Mouse (Mus musculus) naive thymus-derived CD4-positive, alpha-beta T cell, adult 2 months (primary cell): ENCODE results near the gene Myh8.
A peak's percentile ranks its signal among the peaks of the same experiment; 100 is the strongest.

ENCODE experiments used
- DNase-seq: peaks from one replicate; pipeline ENCODE4 v3.0.0-alpha.2; 2011; ENCODE audit warnings: low read depth

Myh8 gene

DNA sequence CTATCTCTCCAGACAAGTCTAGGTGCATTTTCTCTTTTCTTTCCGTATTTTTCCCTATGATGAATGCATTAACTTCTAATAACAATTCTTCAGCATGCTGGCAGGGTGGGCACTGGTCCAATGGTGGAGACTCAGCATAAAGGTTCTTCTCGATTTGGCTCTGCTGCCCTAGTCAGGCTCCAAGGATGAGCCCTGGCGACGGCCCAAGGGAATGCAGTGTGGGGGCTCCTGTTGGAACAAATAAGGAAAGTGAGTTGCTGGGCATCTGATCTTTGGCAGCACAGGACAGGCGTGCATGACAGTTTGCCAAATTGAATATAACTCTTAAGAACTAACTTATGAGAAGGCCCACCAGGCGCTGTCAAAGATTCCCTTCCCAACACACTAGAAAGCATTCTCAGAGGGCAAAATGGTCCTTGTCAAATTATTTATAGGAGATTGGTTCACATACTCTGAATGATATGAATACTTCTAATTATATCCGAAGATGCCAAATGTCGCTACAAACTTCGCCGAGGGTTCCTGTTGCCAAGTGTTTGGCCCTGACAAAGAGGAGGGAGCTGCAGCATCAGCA is at the start of gene Myh8:
Gene Myh8, plus strand, starts transcription at position 524 of the 574 bp plus-strand sequence.
- no peak for DNase-seq

DNA sequence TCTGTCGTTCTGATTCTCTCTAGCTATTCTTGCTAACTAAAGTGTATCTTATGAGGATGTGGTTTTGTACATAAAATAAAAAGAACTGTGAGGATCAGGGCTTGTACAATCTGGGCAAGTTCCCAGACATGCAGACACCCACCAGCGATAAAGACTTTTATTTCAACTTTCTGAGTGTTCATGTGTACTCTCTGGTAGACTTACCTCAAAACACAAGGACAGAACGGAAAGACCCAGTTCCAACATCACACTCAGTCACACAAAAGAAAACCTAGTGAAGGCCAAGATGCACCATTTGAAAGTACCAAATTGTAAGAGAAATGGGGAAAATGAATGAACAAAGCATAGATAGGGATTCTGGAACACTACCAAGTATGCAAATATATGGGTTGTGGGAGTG is 48.2 kb upstream of the Myh8 start:
- DNase-seq = no peak

GRCm38 (mm10) chr11:67229166-67229565 is 47.8 kb upstream of the Myh8 start:
- DNase-seq = no peak

GRCm38 (mm10) chr11:67229946-67230345 is 47.0 kb upstream of the Myh8 start:
- DNase-seq = no peak

GRCm38 (mm10) chr11:67235639-67236358 is 41.1 kb upstream of the Myh8 start:
- DNase-seq = no peak

GRCm38 (mm10) chr11:67236799-67237198 is 40.1 kb upstream of the Myh8 start:
- no peak for DNase-seq

- DNase-seq = no peak
Observed at GRCm38 (mm10) chr11:67237481-67238079, 39.3 kb upstream of the Myh8 start, which contains the start of gene Myh4. Gene Myh4, plus strand, starts transcription at chr11:67238029.

DNA sequence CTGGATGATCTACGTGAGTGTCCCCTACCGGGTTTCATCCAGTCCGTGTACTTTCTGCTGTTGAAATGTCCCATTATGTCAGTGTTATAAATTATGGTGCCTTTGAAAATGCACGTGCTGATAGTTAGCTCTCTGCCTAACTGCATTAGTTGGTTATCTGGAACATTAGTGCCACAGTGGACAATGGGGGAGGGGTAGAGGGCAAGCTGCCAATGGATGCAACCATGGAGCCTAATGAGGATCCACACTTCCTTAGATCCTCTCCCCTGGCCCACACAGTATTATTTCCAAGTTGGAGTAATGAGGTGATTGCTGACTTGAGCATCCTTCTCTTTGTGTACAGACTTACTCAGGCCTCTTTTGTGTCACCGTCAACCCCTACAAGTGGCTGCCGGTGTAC is 35.9 kb upstream of the Myh8 start:
- DNase-seq = no peak

DNA sequence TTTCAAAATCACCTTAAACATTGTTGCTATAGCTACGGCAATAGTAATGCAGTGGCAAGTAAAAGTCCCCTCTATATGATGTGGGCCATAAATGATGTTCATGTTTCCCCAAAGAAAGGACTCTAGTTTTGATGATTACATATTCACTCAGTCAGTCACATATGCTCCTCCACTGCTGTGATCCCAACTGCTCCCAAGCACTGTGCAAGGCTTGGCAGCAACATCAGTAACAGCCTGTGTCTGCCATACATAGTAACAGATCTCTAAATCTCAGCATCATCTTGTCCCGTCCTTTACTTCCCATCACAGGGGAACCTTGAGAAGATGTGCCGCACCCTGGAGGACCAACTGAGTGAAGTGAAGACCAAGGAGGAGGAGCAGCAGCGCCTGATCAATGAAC is 23.2 kb upstream of the Myh8 start:
- DNase-seq = no peak

GRCm38 (mm10) chr11:67257048-67257447 is 19.9 kb upstream of the Myh8 start:
- DNase-seq = no peak

DNA sequence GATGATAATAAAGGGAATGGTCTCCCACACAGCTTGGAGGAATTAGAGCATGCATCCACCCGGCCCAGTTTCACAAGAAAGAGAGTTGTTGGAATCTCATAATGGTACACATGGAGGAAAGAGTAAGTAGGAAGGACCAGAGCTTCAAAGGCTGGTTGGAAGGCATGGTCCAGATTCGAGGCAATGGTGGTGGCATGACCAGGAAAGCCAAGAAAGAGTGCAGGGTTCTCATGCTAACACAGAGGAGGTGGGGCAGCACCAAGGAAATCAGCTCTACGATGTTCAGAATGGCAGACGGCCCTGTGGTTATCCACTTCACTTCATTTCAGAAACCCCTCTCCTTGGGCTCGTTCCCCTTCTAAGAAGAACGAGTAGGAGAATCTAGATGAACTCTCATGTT is 16.0 kb upstream of the Myh8 start:
- no peak for DNase-seq

DNA sequence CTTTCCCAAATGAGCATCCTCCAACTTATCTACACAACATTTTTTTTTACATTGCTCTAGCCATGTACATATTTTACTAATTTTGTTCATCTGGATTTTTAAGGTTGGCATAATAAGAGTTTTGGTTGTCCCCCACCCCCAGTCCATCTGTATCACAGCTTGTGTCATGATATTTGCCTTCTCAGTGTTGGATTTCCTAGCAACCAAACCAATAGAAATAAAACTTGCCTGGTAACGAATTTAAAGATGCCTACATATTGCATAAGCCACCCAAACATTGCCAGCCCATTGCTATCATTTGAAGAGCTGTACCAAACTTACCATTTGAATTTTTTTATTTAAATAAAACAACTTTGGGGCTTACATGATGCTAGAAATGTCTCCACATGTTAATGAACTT is 16.5 kb downstream of the Myh8 start:
- no peak for DNase-seq

- no peak for DNase-seq
Observed at GRCm38 (mm10) chr11:67313733-67314452, 37.0 kb downstream of the Myh8 start.

DNA sequence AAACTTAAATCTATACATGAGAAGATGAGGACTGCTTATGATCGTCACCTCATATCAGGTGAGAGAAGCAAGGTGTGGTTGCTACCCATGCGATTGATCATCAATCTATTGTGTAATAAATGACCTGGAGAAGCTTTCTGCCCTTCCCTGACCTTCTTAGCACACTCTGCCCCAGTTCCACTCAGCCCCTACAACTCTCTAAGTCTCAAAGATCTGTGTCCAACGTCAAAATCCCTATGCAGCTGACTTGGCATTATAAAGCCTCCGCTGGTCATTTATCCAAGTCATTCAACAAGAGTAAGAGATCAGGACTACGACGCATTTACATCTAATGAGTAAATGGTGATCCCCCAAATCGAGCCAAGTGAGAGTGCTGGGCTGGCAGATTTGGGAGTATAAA is 44.4 kb downstream of the Myh8 start, which contains the start of gene Myh13:
Gene Myh13, plus strand, starts transcription at position 301 of the 400 bp plus-strand sequence.
- DNase-seq = no peak

DNA sequence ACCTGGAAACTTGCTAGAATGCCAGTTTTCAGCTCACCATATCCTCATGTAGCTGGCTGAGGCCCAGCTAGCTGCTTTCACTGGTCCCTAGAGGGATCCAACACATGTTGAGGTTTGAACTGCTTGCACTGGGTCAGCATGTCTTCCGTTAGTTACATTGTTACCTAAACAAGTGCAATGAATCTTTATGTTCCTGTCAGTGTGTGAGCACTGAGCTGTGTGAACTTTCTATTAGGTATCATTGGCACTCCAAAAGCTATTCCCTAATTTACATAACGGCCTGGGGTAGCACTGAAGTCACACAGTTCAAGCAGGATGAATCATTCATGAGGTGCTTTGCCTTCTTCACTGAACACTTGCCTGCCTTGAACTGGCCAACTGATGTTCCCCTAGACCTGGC is 49.6 kb downstream of the Myh8 start:
- no peak for DNase-seq

GRCm38 (mm10) chr11:67344556-67344955 is 67.6 kb downstream of the Myh8 start:
- DNase-seq = no peak

GRCm38 (mm10) chr11:67345186-67345855 is 68.4 kb downstream of the Myh8 start:
- DNase-seq = no peak

GRCm38 (mm10) chr11:67345856-67346236 is 68.9 kb downstream of the Myh8 start:
- no peak for DNase-seq

GRCm38 (mm10) chr11:67350153-67350768 is 73.3 kb downstream of the Myh8 start:
- peak; percentile 22 for DNase-seq

- no peak for DNase-seq
Observed at GRCm38 (mm10) chr11:67353011-67353410, 76.1 kb downstream of the Myh8 start.

DNA sequence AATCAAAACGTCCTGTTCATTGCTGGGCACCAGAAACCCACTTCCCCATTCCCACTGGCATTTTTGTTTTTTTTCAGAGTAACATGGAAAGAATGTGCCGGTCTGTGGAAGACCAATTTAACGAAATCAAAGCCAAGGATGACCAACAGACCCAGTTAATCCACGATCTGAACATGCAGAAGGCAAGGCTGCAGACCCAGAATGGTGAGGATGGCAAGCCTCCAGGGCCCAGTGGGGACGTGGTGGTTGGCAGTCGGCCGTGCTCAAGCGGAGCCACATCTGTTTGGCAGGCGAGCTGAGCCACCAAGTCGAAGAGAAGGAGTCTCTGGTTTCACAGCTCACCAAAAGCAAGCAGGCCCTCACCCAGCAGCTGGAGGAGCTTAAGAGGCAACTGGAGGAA is 81.1 kb downstream of the Myh8 start:
- DNase-seq = no peak
